Mouse (Mus musculus): ENCODE measurements around the gene Fbxo8.

GRCm38 (mm10) chr8:56591502-56591901 is 40.6 kb downstream of the Fbxo8 start:
- no peak for TF ChIP-seq GATA1 (IDR thresholded peaks at IDR 0.05; ENCODE audit: borderline replicate concordance, low read length)
- TF ChIP-seq FLI1 (IDR thresholded peaks at IDR 0.05; ENCODE audit: low read length): no peak

Data from megakaryocyte, embryonic 14.5 days (primary cell).